Mouse (Mus musculus): ENCODE measurements around the gene Myo16.

GRCm38 (mm10) chr8:10224305-10224971, 70.7 kb downstream of the Myo16 start:
- no peak for TF ChIP-seq CTCF (IDR thresholded peaks at IDR 0.05; ENCODE audit: low read depth, low read length)
- TF ChIP-seq EP300 (IDR thresholded peaks at IDR 0.05; ENCODE audit: insufficient read depth, low read depth, low read length), result no peak
- no peak for TF ChIP-seq POLR2A (IDR thresholded peaks at IDR 0.05; ENCODE audit: insufficient read depth, low read length)

Data from ES-Bruce4 (cell line).